Mouse (Mus musculus) stomach, embryonic 15.5 days (tissue): Measurements from ENCODE around the gene Gm21586. TPM values are rescaled to one million over a fixed set of nuclear protein-coding genes. Genes with fewer than 3 reads are reported as not detected.
"Not testable (repeated sequence)": the region's sequence is repeated elsewhere in the genome, so short reads cannot be mapped to it uniquely, and the experiment has no call there.

Source experiments
- ATAC-seq: fragments of 200-750 bp; cut with Nextera tagmentation; 2 replicates; pipeline ENCODE4 v1.8.0; 2017; ENCODE audit warnings: low read depth, moderate number of reproducible peaks, moderate TSS enrichment; ENCODE audit not compliant: insufficient read depth, low FRiP score
- H3K27ac ChIP-seq: fragments of 300-500 bp; sonication (generic); 2 replicates; pipeline ENCODE4 v1.5.1; 2015; ENCODE audit warnings: mild to moderate bottlenecking, inconsistent platforms
- H3K27me3 ChIP-seq: fragments of 300-500 bp; sonication (generic); replicated peaks from 2 replicates; pipeline ENCODE4 v1.6.1; 2015; ENCODE audit warnings: inconsistent platforms
- H3K36me3 ChIP-seq: fragments of 300-500 bp; sonication (generic); 2 replicates; pipeline ENCODE4 v1.6.1; 2015; ENCODE audit warnings: inconsistent platforms
- H3K4me1 ChIP-seq: fragments of 300-500 bp; sonication (generic); 2 replicates; pipeline ENCODE4 v1.6.1; 2015; ENCODE audit warnings: inconsistent platforms
- H3K4me2 ChIP-seq: fragments of 300-500 bp; sonication (generic); 2 replicates; pipeline ENCODE4 v1.6.1; 2015; ENCODE audit warnings: mild to moderate bottlenecking, inconsistent platforms
- H3K4me3 ChIP-seq: fragments of 300-500 bp; sonication (generic); replicated peaks from 2 replicates; pipeline ENCODE4 v1.5.1; 2015; ENCODE audit warnings: inconsistent platforms
- H3K9ac ChIP-seq: fragments of 300-500 bp; sonication (generic); 2 replicates; pipeline ENCODE4 v1.6.1; 2015; ENCODE audit warnings: inconsistent platforms
- H3K9me3 ChIP-seq: fragments of 300-500 bp; sonication (generic); 2 replicates; pipeline ENCODE4 v1.6.1; 2016; ENCODE audit warnings: inconsistent platforms
- WGBS: fragments of 180-500 bp; shearing (Covaris S2); methylation state at CpG from one replicate; pipeline ENCODE4 v1.1.7; 2015; 5-methylcytosine and 5-hydroxymethylcytosine counted together
- polyA plus RNA-seq: library from polyadenylated mRNA; unstranded; fragments of >200 nt; fragmentation: Nextera tagmentation; extraction: Ambion mirVana; gene quantifications from 2 replicates; pipeline ENCODE4 v1.2.1, GENCODE M21; 2015

Gm21586 gene
- not detected in 2 replicates for polyA plus RNA-seq

DNA sequence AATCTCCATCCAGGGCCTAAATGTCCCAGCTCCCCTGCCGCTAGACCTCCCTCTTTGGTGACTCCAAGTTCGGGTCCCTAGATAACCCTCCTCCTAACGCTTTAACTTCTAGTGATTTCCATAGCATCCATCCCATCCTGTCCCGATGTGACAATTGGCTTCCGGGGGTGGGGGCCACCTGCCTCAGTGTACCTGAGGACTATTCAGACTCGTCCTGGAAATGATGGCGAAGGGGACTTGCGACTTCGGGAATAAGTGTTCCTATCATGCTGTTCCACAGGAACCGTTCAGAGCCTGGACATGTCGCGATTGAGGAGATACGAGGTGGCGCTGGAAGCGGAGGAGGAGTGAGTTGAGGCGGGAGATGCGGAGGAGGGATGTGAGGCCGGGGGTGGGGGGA is at the start of gene Gm21586:
Gm21586 (plus strand) TSS at position 301 of the 400 bp plus-strand sequence.
- not testable (repeated sequence) for H3K9me3 ChIP-seq, H3K36me3 ChIP-seq, H3K27ac ChIP-seq, H3K4me3 ChIP-seq, H3K9ac ChIP-seq, H3K4me2 ChIP-seq, H3K27me3 ChIP-seq, H3K4me1 ChIP-seq, ATAC-seq
- no CpG with 5 or more reads among the region's 18 CpGs for WGBS

DNA sequence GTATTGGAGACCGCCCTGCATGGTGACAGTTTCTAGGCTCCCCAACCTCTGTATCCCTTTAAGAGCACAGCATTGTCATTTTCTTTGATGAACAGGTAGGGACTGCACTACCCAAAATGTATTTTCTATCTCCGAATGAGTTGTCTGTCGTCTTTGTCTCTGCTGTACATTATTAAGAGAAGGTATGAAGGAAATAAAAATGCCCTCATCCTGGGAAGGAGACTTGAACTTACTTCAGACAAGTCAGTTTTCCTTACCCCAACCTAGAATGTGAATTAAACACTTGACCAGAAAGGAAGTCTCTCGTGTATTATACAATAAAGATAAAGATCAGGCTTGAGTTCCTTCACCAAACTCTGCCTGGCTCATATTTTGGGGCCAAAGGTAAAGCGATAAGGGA is 27.3 kb downstream of the Gm21586 start, which contains the start of gene Gm2163:
Gm2163 (plus strand) TSS at position 301 of the 400 bp plus-strand sequence.
- H3K4me2 ChIP-seq, H3K27ac ChIP-seq, ATAC-seq, H3K9me3 ChIP-seq, H3K4me1 ChIP-seq, H3K36me3 ChIP-seq, H3K4me3 ChIP-seq, H3K27me3 ChIP-seq, H3K9ac ChIP-seq: not testable (repeated sequence)
- no CpG with 5 or more reads among the region's 5 CpGs for WGBS

Other genes with a start within 250 kb of the Gm21586 start
- not detected in 2 replicates for gene Gm10600, start 198.7 kb upstream of the Gm21586 start, polyA plus RNA-seq
- gene Ccl21b, start 183.6 kb upstream of the Gm21586 start, polyA plus RNA-seq = not detected in 2 replicates
- not detected in 2 replicates for gene Gm21953, start 145.1 kb upstream of the Gm21586 start, polyA plus RNA-seq
- not detected in 2 replicates for gene Fam205a3, start 121.0 kb upstream of the Gm21586 start, polyA plus RNA-seq
- 0.06 and 0.08 TPM in 2 replicates for gene Gm2163, start 27.4 kb downstream of the Gm21586 start, polyA plus RNA-seq
- gene Fam205a2, start 88.8 kb downstream of the Gm21586 start, polyA plus RNA-seq = not detected in 2 replicates
- gene Gm10591, start 172.8 kb downstream of the Gm21586 start, polyA plus RNA-seq = not detected in 2 replicates
- gene Gm2564, start 190.3 kb downstream of the Gm21586 start, polyA plus RNA-seq = 0.37 and 0.58 TPM in 2 replicates
- not detected in 2 replicates for gene Ccl27b, start 215.9 kb downstream of the Gm21586 start, polyA plus RNA-seq
- not detected in 2 replicates for gene Il11ra2, start 222.5 kb downstream of the Gm21586 start, polyA plus RNA-seq